Mouse (Mus musculus): ENCODE measurements at regions not wholly inside any gene's neighbourhood (a gene's known extent, or its start where the extent isn't known, plus 50 kb on each side); places are given as distances from the start of the nearest gene placed in this dataset.

- no peak for TF ChIP-seq CTCF (IDR thresholded peaks at IDR 0.05; ENCODE audit: borderline replicate concordance, extremely low read depth, insufficient read depth, insufficient read length)
- TF ChIP-seq POLR2A (IDR thresholded peaks at IDR 0.05; ENCODE audit: borderline replicate concordance, extremely low read depth, insufficient read depth, insufficient read length, poor library complexity, severe bottlenecking), result no peak
Measured at GRCm38 (mm10) chr5:4486391-4487132, 271.3 kb downstream of the Fzd1 start.
